Mouse (Mus musculus): ENCODE results near the gene Mlip.
"Not testable (repeated sequence)": the region's sequence is repeated elsewhere in the genome, so short reads cannot be mapped to it uniquely, and the experiment has no call there.

Gene Mlip

DNA sequence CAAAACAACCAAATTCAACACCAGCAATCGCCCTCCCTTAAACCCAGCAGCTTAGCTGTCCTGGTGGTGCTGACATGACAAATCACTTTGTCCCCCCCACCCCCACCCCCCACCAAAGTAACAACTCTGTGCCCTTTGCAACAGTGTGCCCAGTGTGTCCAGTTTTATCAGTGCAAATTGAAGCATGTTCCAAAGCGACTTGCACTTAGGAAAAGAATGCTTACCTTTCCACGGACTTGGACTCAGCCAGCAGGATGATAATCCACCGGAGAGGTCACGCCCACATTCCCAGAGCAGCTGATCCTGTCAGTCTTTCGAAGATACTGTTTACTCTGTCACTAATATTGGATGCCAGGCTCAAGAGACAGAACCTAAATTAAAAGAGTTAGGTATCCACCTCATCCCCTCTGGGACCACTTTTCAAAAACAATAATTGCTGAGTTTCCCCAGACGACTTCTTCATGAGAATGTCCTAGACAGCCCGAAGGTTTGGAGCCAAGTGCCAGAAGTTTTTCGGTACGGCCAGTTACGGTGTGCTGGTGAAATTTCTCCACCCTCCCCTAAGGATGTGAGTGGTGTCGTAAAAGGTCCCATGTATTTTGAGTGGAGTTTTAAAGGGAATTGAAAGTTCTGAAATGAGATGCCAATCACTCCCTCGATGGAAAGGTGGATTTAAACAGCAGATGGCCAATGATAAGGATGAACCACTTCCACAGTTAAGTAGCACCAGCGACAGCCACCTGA is at the start of gene Mlip:
Mlip (minus strand) TSS at position 538 of the 744 bp plus-strand sequence.
- no peak for DNase-seq

GRCm38 (mm10) chr9:77399801-77400200 is 47.0 kb upstream of the Mlip start:
- no peak for DNase-seq

DNA sequence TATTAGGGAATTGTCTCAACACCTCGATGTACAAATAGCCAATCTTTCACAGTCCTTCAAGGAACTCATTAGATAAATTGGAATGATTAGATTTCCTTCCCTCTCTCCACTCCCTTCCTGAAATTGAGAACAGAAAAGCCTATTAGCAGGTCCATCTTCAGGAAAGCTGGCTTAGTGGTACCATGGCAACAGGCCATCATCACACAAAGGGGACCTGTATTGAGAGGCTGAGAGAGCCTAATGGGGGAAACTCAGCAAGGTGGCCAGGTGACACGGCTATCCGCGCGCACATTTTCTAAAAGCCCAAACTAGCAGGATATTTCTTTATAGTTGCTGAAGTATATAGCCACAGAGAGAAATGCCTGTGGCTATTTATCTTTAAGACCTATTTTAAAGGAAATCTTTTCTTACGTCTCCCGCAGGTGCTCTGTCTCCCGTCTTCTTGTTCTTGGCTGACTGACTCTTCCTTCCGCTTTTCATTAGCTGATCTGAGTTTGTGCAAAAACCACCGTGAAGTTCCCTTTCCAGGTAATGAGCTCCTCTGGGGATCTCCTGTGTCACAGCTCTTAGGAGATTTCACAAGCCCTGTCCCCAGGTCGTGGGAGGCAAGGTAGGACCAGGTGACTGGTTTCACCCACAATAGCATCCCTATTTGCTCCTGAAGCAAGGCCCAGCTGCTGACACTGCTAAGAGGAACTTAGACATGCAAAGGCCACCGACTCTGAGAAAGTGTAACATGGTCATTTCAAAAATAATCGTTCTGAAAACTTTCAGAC is 46.3 kb upstream of the Mlip start:
- DNase-seq: no peak

- DNase-seq: no peak
Measured at GRCm38 (mm10) chr9:77397027-77397426, 44.3 kb upstream of the Mlip start.

- DNase-seq: no peak
Measured at GRCm38 (mm10) chr9:77391248-77391647, 38.5 kb upstream of the Mlip start.

- DNase-seq: no peak
Measured at GRCm38 (mm10) chr9:77388956-77389355, 36.2 kb upstream of the Mlip start.

GRCm38 (mm10) chr9:77386751-77387150 is 34.0 kb upstream of the Mlip start:
- DNase-seq: no peak

GRCm38 (mm10) chr9:77385611-77386010 is 32.8 kb upstream of the Mlip start:
- DNase-seq: no peak

DNA sequence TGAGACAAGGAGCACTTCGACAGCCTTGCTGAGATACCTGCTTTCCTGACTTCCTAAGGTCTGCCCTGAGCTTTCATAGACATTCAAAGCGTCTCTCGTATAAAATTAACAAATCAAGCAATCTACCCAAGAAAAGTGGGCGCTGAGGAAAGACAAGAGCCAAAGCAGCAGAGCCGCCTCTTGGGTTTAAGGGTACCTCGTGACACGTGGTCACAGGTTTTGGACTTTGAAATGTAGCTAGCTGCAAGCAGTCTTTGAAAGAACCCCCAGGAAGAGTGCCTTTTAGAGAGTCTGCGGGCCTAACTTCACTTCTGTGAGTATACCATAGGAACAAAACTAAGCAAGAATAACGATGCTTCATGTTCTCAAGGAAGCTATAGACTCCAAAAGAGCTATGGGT is 31.9 kb upstream of the Mlip start:
- DNase-seq: no peak

DNA sequence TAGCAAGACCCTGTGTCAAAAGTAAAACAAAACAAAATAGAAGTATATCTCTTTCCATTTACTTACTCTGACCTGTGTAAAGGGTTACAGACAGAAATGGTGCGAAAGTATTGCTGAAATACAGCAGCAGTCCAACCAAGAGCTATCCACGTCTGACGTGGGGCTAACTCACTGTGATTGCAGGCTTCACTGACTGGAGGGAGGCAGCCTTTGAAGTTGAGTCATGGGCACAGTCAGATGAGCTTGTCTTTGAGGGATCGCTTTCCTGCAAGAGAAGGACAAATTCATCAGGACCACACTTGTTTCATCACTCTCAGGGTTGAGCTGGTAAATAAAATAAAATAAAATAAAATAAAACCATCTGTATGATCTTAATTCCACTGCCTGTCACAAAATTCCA is 31.2 kb upstream of the Mlip start:
- no peak for DNase-seq

DNA sequence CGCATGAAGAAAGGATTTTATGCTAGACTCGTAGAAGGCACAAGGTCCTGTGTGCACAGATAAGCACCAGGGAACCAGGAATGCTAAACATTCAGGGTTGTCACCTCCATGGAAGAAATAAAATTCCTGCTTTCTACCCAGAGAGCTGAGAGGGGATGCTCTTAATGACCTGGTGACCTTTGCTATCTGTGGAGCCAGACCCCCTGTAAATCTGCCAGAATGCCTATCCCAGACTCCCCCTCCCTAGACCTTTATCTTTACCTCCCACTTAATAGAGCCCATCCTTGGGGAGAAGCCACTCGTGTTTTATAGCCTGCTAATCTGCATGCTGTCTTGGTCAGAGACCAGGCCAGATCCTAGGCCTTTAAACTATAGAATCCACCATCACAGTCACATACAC is 29.7 kb upstream of the Mlip start:
- DNase-seq: no peak

DNA sequence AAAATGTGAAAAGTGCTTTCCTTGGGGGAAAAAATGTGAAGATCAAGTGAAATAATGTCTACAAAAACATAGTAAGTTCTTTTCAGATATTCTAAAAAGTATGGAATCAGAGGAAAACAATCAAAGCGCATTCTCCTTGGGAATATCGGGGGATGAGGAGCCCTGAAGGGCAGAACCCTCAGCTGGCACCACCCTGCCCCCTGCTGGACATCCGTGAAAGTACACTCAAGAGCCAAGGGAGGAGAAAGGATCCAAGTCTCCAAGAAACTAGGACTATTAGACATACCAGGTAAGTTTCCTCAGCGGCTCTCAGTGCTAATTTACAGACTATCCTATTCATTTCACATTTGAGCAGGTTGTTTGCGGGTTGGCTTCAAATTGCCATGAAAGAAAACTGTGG is 28.8 kb upstream of the Mlip start:
- peak; percentile 79 for DNase-seq

GRCm38 (mm10) chr9:77379625-77380024 is 26.9 kb upstream of the Mlip start:
- peak; percentile 87 for DNase-seq

DNA sequence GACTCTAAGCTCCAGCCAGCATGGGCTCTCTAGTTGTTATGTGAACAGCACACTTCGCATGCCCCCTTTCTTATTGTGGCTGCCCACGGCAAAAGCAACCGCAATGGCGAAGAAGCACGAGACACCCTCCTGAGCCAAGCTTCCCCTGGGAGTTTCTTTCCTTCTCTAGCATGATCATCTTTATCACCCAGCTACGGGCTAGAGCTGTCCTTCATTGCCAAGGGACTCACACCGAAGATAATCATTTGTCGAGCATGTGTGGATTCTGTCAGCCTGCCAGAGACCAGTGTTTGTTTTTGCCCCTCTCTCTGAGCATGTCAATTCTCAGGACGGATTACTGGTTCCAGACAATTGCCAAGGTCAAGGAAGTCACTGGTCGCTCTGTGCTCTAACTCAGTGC is 24.9 kb upstream of the Mlip start:
- no peak for DNase-seq

DNA sequence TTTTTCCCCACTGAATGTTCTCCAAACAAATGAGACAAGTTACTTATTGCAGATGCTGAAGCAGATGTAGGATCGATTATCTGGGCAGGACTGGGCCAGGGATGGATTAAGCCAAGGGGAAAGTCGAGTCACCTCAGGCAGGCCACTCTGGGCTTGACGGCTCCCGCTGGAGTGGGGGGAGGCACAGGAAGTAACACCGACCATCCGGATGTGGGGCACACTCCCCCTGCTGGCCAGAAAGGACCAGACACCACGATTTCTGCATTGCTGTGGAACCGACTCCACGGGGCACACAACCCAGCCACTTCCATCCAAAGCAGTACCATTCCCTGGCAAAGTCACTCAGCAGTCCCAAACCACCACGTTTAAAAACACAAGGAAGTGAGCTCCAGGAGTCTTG is 24.3 kb upstream of the Mlip start:
- peak; percentile 58 for DNase-seq

- no peak for DNase-seq
Measured at GRCm38 (mm10) chr9:77376561-77376960, 23.8 kb upstream of the Mlip start.

DNA sequence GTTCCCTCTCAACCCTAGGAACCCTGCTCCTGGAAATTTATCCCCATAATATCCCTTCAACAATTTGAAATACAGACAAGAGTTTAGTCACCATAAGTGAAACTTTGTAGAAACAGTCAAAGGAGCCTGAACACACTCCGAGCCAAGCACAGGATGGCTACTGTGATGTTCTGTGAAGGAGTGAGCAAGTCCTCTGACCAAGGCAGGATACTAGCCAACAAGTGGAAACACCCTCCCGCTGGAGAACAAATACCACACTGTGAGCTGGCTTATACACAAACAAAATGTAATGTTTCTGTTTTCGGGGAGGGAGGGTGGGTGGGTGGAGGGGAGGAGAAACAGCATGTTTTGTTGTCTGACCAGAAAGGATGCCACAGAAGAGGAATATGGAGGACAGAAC is 17.9 kb upstream of the Mlip start:
- no peak for DNase-seq

- DNase-seq: no peak
Measured at GRCm38 (mm10) chr9:77369262-77369661, 16.5 kb upstream of the Mlip start.

DNA sequence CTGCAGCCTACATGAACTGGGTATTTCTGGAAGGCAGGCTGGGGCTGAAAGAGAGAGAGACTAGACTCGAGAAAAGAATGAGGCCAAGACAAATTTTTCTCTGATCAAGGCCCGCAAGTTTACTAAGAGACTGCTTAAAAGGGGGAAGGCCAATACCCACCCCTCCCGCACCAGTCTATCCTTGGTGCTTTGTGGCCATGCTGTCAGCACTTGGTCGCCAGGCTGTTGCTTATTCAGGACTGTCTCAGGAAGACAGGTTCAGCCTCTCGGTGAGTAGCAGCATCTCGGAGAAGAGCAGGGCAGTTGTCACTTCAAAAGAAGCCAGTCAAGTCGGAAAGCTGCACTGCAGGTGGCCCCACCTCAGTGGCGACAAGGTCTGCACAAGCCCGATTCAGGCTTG is 11.9 kb upstream of the Mlip start:
- DNase-seq: not testable (repeated sequence)

- DNase-seq: no peak
Measured at GRCm38 (mm10) chr9:77362906-77363305, 10.1 kb upstream of the Mlip start.

GRCm38 (mm10) chr9:77360654-77361053 is 7.9 kb upstream of the Mlip start:
- no peak for DNase-seq

GRCm38 (mm10) chr9:77359278-77359973 is 6.7 kb upstream of the Mlip start:
- no peak for DNase-seq

DNA sequence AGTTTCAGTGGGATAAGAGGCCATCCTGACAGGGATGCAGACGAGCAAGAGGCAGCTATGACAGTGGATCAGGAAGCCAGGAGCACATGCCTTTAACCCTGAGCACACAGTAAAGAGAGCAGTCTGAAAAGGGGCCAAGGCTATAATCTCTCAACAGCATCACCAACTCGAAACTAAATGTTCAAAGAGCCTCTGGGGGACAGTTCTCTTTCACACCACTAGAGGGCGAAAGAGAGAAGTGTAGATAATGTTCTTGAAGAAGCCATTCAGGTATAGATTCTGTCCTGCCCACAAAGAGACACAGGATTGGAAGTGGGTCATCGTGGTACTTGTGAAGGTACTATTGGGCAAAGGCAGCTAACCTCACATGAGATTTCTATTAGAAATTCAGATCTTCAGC is 1.2 kb upstream of the Mlip start:
- no peak for DNase-seq

DNA sequence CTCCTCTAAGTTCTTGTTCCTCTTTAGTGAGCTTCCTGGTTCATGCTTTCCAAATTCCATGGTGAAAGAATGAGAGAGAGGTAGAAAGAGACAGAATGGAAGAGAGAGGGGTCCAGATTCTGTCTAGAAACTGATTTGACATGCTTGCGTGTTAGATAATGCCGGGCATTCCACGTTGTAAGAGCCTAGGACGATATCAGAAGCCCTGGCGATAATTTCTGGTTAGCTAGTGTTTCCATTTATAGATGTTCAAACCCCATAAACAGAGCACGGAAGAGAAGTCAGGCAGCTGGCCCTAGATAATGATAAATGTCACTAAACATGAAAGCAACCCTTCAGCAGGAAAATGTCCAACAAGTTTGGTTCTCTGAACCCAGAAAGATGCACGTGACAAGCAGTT is 5.1 kb downstream of the Mlip start:
- no peak for DNase-seq

Data from right cerebral cortex, postnatal 14 days (tissue).